Mouse (Mus musculus): ENCODE measurements around the gene Olfr1494. TPM values are rescaled to one million over a fixed set of nuclear protein-coding genes. Genes with fewer than 3 reads are reported as not detected.

Olfr1494 gene
- polyA plus RNA-seq (2012): not detected in 2 replicates

DNA sequence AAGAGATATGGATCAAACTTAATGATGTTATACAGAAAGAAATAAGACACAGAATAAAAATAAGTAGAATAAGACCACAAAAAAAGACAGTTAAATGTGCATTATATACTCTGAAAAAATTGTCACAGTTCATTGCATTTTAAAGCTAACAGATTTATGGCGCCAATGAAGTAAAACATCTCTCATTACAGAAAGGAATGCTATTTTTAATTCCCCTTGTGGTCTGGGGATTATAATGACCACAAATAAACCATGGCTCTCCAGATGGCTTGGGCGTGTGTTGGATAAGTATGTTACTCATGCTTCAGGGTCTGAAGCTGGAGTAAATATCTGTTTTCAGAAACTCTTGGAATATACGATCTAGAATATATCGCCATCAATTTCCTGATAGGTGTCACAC lies at the start of gene Olfr1494:
Gene Olfr1494, plus strand, starts transcription at position 301 of the 400 bp plus-strand sequence.

GRCm38 (mm10) chr19:13696968-13697367 lies 42.6 kb upstream of the Olfr1494 start, which contains the start of gene Olfr1491:
Gene Olfr1491, plus strand, starts transcription at chr19:13697268.

DNA sequence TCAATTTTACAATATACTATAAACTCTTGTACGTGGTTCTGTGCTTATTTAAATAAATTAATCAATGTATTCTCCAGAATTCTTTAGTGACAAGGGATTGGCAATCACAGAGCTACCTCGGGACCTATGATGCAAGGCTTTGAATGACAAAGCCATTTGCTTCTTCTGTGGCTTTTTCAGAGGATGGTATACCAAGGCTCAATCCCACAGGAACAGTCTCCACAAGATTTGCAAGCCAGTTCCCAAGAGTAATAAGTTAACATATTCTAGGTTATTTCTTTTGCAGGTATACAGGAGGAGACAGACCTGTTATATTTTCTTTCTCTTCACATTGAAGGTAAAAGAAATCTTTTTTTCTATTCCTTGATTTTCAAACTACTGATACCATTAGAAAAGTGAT lies 16.6 kb upstream of the Olfr1494 start, which contains the start of gene Olfr1493-ps1:
Gene Olfr1493-ps1, plus strand, starts transcription at position 301 of the 400 bp plus-strand sequence.

DNA sequence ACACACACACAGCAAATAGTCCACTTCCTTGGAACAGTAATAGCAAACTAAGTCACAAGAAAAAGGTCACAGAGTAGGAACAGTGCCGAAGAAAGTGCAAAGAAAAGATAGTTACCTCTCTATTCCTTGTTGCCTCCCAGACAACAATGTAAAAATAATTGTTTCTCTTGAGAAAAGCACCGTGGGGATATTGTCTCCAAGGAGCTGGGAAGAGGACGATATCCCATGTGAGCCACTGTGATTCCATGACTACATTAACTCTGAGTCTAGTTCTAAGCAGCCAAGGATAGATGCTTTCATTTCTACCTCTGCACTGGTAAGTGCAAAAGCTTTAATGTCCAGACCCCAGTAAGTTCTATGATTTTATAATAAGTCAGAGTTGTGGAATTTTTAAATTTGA lies 24.8 kb downstream of the Olfr1494 start, which contains the start of gene Olfr1495:
Gene Olfr1495, plus strand, starts transcription at position 301 of the 400 bp plus-strand sequence.

GRCm38 (mm10) chr19:13777578-13777977 lies 38.0 kb downstream of the Olfr1494 start, which contains the start of gene Olfr1496:
Gene Olfr1496, plus strand, starts transcription at chr19:13777878.

GRCm38 (mm10) chr19:13798102-13798501 lies 58.6 kb downstream of the Olfr1494 start, which contains the start of gene Olfr1497:
Gene Olfr1497, minus strand, starts transcription at chr19:13798202.

Other genes starting within 250 kb of the Olfr1494 start
- gene Olfr1477, start 239.2 kb upstream of the Olfr1494 start, polyA plus RNA-seq (2012): 0.03 TPM in 1 of 2 replicates, not detected in the other
- gene Olfr1480, start 211.8 kb upstream of the Olfr1494 start, polyA plus RNA-seq (2012): not detected in 2 replicates
- not detected in 2 replicates for gene Olfr1484, start 156.2 kb upstream of the Olfr1494 start, polyA plus RNA-seq (2012)
- gene Olfr1487, start 122.4 kb upstream of the Olfr1494 start, polyA plus RNA-seq (2012): not detected in 2 replicates
- gene Olfr1489, start 108.1 kb upstream of the Olfr1494 start, polyA plus RNA-seq (2012): 0.01 TPM in 1 of 2 replicates, not detected in the other
- gene Olfr1490, start 88.6 kb upstream of the Olfr1494 start, polyA plus RNA-seq (2012): not detected in 2 replicates
- gene Olfr1491, start 42.5 kb upstream of the Olfr1494 start, polyA plus RNA-seq (2012): not detected in 2 replicates
- not detected in 2 replicates for gene Olfr1493-ps1, start 16.4 kb upstream of the Olfr1494 start, polyA plus RNA-seq (2012)
- gene Olfr1495, start 24.9 kb downstream of the Olfr1494 start, polyA plus RNA-seq (2012): not detected in 2 replicates
- not detected in 2 replicates for gene Olfr1496, start 38.1 kb downstream of the Olfr1494 start, polyA plus RNA-seq (2012)
- not detected in 2 replicates for gene Olfr1497, start 58.5 kb downstream of the Olfr1494 start, polyA plus RNA-seq (2012)
- not detected in 2 replicates for gene Olfr1499, start 79.7 kb downstream of the Olfr1494 start, polyA plus RNA-seq (2012)
- gene Olfr1500, start 90.8 kb downstream of the Olfr1494 start, polyA plus RNA-seq (2012): not detected in 2 replicates
- not detected in 2 replicates for gene Olfr1501, start 111.0 kb downstream of the Olfr1494 start, polyA plus RNA-seq (2012)
- gene Olfr1502, start 122.1 kb downstream of the Olfr1494 start, polyA plus RNA-seq (2012): 0.10 TPM in 1 of 2 replicates, not detected in the other
- gene Olfr1504, start 158.2 kb downstream of the Olfr1494 start, polyA plus RNA-seq (2012): not detected in 2 replicates
- not detected in 2 replicates for gene Olfr1505, start 173.8 kb downstream of the Olfr1494 start, polyA plus RNA-seq (2012)